Mouse (Mus musculus) adrenal gland, postnatal 14 days (tissue): ENCODE data around the gene Mylk. TPM values are rescaled to one million over a fixed set of nuclear protein-coding genes. Genes with fewer than 3 reads are reported as not detected.
"Not testable (repeated sequence)": the region's sequence is repeated elsewhere in the genome, so short reads cannot be mapped to it uniquely, and the experiment has no call there.

Source experiments
- DNase-seq: peaks from one replicate; pipeline ENCODE4 v3.0.0; 2021; ENCODE audit warnings: mixed read lengths
- total RNA-seq: library from RNA; stranded (reverse); gene quantifications from 2 replicates; pipeline ENCODE4 v1.2.3, GENCODE M21; 2021

Gene Mylk
- total RNA-seq, 1 experiment from 2014 or later: 47.3 TPM

DNA sequence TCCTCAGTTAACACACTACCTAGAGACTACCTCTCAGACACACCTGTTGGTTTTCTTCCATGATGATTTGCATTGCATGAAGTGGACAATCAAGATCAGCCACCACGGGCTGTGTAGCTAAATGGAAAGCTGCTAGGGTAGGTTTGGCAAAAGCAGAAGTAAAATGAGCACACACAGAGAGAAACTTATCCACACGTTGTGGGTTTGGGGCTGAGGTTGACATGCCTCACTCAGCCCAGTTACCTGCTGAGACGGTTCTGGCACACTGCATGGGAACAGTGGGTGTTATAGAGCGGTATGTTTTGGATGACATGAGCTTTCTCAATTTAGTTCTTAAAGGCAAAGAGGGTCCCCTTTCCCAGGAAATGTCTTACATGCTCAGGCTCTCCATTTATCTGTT, 25.1 kb downstream of the Mylk start:
- no peak for DNase-seq

DNA sequence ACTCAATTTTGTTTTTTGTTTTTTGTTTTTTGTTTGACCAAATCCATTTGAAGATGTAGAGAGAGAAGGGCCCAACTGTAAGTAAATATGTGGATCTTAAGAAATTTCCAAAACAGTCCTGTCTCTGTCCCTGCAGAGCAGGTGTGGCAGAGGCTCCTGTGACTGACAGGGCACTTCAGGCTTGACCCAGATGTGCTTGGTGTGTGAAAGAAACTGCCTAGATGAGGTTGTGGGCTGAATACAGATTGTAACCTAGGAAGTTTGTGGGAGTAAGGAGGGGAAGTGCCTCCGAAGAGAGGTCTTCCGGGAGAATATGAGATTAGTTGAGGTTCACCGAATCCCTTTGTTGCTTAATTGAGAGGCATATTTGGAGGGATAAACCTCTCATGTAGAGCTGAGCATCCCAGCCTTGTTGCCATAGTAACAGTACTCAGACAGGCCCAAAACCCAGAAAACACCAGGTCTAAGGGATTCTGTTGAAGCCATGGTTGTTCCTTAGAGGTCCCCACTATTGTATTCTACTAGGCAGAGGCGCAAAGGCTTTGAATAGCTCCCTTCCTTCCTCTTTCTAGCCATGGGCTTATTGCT, 27.5 kb downstream of the Mylk start:
- DNase-seq: no peak

DNA sequence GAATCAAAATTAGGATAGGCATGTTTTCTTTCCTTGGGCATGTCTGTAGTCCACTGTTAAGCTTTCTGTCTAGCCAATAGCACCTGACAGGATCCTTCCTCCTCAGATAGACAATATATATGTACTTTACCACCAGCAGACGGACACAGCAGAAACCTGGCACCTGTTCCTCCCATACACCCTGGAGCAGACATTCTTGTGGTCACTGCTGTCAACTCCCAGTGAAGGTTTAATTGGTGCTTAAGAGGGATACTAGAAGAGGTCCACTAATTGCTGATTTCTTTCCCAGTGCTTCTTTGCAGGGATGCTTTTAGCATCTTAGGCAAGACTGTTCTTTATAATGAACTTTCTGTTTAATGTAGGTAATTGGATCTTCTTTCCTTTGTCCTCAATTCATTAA, 37.4 kb downstream of the Mylk start:
- DNase-seq: no peak

DNA sequence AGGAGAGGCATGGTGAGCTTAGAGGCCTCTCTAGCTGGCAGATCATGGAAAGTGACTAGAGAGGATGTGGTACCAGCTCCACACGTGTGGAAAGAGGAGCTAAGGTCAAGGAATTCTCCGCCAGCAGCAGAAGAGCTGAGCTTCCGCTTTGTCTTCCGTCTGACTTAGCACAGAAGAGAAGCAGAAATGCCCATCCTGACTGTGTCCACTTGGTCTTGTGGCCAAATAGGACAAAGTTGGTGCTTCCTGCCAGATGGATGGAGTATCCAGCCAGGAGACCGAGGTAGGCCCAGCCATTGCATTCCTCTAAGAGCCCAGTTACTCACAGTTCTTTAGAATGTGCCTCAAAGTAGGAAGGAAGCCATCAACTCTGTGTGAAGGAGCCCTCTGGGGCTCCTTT, 38.5 kb downstream of the Mylk start:
- DNase-seq: no peak

DNA sequence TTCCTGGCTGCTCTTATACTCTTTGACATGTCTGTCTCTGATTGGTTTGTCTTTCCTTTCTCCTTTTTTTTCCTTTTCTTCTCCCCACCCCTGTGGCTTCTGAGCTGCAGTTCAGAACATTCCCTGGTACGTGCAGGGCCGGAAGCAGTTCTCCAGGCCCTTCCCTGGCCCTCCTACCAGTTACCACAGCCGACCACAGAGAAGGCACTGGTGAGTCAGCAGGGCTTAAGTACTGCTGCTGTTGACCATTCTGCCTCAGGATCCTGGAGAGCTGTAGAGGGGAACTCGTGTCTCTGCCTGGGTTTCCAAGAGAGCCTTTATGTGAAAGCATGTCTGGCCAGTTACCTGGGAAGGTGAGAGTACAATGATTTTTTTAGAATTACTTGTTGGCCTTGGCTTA, 39.7 kb downstream of the Mylk start:
- DNase-seq: no peak

DNA sequence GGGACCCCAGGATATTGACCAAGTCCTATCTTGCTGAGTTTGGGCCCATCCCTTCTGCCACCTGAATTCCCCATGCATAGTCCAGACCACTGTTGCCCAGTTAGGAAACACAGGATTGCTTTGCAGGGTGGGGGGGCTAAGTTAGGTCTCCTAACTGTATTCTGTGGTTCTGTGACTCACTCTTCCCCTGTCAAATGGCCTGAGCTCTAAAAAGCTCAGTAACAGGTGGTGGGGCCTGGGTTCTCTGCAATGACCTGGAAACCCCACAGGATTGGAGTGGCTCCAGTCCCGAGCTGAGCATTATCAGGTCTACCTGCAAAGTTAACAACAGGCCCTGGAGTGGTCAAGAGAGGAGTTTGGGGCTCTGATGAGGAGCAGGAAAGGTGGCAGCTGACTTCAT, 47.5 kb downstream of the Mylk start:
- DNase-seq: no peak

DNA sequence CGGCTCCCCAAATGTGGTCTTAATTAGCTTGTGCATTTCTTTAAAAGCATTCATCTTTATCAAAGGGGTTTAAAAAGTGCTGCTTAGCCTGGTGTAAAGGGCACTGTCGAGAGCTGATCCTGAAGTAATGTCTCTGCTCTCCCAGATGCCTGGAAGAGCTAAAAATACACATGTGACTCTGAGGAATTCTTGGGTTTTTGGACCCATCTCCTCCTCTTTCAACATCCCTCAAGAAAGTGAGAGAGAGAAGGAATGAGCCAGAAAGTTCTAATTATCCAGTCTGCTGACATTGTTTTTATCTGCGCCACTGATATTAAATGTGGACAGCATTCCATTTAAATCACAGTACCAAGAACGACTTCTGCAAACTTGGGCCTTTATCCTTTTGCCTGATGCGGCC, 48.0 kb downstream of the Mylk start:
- no peak for DNase-seq

DNA sequence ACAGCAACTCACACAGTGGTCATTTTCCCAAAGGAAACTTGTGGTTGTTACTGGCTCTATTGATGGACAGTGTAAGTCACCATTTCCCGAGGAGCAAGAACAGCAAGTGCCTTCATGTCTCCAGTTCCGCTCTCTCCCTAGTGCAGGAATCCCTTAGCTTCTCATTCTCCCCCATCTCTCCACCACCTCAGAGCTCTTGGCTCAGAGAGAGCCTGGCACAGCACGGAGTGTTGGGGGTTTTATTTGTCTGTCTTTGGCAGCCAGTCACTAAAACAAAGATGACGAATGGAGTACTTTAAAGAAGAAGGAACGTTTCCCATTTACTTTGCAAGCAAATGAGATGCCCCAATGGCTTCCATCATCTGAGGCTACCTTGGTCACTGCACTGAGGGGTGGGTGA, 56.2 kb downstream of the Mylk start:
- no peak for DNase-seq

DNA sequence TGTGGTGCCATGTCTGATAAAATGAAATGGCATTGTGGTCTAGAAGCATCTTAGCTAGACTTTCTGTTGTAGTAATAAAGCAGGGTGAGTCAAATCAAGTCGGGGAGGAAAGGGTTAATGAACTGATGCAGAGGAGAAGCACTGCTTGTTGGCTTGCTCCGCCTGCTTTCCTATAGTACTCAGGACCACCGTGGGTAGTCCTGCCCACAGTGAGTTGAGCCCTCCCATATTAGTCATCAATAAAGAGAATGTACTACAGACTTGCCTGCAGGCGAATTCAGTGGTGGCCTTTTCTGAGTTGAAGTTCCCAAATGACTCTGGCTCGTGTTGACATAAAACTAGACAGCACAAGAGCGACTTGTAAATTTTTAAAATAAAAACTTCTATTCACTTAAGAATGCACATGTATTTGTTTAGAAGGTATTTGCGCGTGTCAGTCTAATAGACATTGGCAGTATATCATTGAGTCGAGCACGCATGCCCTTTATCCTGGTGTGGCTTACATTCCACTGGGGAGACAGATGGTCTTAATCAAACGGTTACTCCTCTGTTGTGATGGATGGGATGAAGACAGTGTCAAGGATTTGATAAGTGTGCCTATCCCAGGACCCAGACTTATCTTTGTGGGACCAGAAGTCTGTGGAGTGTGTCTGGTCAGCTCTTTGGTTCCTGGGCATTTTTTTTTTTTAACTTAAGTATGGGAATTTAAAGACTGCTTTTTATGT, 59.4 kb downstream of the Mylk start:
- no peak for DNase-seq

DNA sequence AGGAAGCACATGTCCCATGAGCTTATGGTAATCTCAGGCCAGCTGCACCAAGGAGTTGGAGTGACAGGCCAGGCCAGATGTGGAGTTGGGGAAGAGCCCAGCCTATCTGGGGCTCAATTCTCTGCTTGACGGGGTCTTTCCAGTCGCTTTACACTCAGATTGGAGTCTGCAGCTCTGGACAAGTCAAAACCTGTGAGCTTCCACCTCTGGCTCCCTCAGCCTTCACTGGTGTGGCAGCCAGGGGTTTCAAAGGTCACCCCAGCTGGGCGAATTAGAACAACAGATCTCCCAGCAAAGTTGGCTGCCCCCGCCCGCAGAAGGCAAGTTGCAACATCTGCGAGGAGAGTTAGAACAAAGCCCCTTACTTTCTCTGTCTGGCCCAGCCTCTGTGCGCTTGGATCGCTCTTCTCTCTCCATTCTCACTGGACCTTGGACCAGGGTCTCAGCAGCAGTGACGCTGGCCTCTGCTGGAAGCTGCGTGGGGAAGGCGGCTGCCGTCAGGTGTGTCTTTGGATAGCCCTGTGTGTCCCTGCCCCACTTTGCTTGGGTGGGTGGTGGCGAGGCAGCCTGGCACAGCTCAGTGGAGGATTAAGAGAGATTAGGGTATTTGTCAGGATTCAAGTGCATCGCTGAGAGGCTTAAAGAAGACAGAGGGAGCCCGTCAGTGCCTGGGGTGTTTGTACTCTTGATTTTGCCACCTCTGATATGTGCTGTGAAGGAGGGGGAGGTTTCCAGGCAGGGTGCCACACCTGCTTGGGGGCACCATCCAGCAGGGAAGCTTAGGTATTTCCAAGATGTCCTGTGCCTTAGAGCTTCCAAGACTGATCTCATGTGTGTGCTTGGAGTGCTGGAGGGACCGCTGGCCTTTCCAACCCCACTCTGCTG, 62.1 kb downstream of the Mylk start:
- DNase-seq: peak; percentile 13

DNA sequence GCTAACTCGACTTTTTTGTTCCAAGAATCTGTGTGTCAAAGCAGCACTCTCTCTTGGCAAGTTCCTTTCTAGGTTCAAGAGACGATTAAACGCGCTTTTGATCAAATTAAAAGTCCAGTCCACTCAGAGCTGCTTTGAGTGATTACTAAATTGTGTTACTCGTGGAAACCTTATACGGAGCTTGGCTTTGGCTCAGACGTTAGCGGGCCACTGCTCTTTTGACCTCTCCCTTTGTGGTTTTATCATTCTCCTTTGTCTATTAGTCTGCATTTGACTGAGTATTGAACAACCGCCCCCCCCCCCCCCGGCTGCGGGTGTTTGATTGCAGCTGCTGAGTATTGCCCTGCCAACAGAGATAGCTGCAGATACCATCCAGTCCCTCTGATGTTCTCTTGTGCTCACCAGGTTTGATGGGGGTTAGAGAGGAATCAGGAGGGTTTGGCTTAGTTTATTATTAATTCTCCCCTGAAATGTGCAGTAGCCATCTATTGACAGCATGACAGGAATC, 62.8 kb downstream of the Mylk start:
- DNase-seq: no peak

DNA sequence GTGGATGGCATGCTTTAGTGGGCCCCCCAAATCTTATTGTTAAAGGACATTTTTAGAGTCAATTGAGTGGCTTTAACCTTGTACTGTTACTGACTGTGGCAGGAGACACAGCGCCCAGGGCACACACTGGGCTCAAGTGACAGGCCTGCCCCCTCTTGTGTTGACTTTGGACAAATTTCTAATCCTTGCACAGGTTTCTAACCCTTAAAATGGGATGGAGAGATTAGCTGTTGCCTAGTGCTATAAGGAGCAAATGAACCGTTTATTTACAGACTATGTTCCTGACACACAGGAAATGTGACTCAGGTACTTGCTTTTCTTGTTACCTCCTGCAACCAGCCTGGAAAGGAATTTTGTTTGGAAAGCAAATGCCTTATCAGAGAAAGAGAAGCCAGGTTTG, 67.2 kb downstream of the Mylk start:
- no peak for DNase-seq

DNA sequence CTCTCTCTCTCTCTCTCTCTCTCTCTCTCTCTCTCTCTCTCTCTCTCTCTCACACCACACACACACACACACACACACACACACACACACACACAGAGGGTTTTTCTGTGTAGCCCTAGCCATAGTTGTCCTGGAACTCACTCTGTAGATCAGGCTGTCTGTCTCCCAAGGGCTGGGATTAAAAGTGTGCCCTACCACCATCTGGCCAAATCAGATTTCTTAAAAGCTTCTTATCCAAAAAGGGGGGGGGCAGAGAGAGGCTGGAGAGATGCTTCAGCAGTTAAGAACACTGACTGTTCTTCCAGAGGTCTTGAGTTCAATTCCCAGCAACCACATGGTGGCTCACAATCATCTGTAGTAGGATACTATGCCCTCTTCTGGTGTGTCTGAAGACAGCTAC, 68.2 kb downstream of the Mylk start:
- not testable (repeated sequence) for DNase-seq

DNA sequence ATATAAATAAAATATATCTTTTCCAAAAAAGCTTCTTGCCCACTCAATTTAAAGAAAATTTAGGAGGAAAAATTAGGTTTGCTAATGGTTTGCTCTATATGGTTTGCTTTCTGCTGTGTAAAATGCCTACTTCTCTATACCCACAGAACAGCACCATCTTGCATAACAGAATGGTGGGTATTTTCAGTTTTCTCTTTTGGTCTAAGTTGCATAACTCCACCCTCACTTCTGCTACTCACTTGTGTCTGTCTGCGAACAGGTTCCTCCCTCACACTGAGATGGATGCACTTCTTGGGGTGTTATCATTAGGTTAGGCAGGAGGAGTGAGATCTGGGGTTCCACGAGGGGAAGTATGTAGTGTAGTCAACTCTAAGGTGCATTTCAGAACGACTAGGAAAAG, 68.6 kb downstream of the Mylk start:
- no peak for DNase-seq

DNA sequence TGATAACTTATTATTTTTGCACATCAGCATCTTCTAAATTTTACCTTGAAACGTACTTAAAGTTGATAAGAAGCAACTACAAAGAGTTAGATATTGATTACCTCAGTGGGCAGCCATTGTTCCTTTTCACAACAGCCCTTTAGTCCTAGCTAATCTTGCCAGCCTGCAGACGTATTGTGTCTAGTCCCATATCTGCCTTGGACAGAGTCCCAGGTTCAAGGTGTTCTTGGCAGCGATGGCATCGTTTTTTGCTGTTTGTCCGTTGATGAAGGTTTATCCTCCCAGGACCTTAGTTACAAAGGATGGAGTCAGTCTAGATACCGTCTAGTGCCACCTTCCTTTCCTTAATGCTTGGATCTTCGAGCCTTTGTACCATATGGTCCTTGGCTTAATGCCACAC, 69.6 kb downstream of the Mylk start:
- no peak for DNase-seq

DNA sequence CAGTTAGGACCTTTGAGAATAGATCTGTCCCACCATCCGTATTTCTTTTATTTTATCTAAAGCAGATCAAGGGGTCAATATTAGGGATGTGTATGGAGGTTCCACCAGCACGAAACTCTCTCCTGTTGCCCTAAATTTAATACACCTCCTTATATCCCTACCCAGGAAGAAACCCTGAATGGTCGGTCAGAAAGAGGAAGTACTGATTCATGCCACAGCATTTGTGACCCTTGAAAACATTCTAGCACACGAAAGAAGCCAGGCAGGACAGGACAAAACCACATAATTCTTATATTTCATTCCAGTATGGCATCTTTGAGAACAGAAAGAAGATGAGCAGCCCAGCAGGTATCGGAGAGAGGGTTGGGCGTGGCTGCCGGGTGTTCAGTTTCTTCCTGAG, 71.5 kb downstream of the Mylk start:
- DNase-seq: no peak

DNA sequence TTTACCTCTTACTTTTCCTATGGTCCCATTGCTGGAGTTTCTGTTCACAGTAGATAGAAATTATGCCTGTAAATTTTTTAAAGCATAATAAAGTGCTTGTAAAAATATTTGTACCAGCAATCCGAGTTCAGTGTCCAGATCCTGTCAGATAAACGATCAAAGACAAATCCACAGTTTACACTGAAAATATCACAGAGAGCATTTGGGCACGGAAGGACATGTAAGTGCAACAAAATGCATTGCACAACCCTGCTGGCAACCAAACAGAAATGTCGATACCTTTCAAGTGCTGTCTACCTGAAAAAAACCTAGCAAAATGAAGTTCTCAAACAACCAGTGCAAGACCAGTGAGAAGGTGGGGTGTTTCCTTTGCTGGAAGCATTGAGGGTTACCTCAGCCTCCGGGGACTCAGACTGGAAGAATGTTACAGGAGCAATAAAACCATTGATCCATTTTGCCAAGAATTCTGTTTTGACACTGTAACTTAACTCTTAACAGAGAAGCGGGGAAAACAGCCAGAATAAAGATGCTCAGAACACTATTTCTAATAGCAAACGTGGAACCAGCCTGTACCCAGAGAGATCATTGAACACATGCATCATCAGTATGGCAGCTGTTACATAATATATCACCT, 80.2 kb downstream of the Mylk start:
- no peak for DNase-seq

DNA sequence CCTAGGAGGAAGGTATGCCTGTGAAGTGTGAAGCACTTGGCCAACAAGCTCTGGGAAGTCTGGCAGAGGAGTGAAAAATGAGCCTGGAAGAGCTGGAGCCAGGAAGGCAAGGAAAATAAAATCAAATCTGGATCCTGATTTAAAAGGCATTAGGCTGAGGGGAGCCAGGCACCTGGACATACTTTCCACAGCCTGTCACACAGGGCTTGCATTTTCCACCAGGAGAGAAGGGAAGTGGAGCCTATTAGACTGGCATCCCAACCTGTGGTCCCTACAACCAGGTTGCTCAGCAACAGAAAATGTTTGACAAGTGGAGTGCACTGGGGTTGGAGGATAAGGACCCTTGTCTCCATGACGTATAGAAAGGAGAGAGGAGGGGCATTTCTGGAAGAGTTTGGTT, 89.5 kb downstream of the Mylk start:
- DNase-seq: no peak

DNA sequence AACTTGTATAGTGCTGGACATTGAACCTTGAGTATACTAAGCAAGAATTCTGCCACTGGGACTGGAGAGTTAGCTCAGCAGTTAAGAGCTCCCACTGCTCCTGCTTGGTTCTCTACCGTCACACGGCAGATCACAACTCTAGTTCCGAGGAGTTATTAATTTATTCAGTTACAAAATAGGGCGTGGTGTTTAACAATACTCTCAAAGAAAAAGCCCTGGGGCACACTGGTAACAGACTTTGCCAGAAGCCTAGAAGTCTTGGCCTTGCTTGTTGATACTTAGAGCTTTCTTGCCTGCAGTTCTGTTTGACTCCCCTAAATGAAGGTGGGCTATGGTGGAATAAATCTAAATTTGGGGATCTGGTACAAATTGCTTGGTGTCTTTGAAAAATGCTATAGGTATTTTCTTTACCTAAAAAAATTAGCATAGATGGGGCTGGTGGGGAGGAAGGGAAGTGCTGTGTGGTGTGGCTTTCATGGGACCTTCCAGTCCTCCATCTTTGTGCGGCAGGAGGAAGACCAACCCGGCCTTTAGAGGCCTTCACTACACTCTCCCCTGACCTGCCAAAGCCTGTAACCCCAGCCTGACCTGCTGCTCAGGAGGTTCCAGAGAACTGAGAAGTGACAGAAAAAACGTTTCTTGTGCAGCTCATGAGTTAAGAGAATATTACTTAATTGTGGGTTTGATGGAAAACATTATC, 94.1 kb downstream of the Mylk start:
- no peak for DNase-seq

DNA sequence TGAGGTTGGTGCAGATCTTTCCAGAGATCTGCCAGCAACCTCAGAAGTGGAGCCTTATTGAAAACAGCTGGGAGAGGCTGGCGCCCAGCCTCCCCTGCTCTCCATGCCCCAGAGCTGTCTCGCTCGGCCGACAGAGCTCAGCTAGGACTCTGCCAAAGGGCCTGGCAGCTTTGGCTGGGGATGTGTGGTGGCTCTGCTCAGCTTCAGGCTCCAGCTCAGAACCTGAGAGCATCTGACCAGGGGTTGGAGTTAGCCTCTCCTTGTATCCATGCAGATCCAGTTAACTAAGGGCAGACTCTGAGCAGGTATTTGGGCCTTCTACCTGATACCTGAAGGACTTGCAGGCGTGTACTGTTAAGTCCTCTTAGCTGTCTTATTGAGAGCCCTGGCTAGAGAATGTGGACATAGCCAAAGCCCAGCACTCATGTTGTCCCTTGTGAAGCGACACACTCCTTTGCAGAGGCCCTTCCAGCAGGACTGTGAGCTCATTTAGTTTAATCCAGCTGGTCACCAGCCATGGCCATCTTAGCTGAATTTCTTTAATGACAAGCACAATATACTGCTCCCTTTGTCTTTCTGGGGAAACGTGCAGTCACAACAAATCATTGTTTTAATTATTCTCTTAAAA, 94.8 kb downstream of the Mylk start:
- no peak for DNase-seq

DNA sequence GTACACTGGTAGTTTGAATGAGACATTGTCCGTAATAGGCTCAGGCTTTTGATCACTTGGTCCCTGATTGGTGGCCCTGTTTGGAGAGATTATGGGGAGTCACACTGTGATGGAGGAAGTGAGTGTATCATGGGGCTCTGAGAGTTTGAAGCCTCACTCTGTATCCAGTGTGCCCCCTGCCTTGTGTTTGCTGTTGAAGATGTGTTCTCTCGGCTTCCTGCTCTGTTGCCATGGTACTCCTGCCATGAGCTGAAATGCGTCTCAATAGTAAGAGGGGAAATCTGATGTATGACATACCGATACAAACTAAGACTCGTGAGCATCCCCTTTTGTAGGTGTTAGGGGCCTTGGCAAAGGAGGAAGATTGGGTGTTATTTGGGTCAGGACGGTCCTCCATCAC, 99.8 kb downstream of the Mylk start:
- DNase-seq: no peak

DNA sequence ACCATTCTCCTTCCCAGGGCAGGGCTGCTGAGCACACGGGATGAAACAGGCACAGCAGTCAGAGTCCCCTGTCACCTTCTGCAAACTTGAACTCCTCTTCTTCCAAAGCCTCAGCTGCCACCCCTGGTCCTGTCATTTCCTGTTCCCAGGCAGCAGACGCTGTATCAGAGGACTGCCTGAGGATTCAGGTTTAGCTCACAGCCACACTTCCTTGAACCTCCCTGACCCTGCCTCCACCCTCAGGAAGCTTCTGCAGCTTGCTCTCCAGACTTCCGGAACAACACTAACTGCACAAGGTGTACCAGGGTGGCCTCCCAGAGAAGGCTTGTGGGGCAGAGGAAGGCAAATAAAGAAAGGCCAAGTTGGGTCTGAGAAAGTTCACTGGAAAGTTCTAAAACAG, 102.6 kb downstream of the Mylk start:
- DNase-seq: peak; percentile 18
